Mouse (Mus musculus) kidney, embryonic 14.5 days (tissue): Measurements from ENCODE around the gene Cdh13. TPM values are rescaled to one million over a fixed set of nuclear protein-coding genes. Genes with fewer than 3 reads are reported as not detected.

Experiments
- ATAC-seq: fragments of 200-750 bp; cut with Nextera tagmentation; 2 replicates; pipeline ENCODE4 v1.8.0; 2017; ENCODE audit warnings: moderate number of reproducible peaks, mild to moderate bottlenecking, moderate TSS enrichment, moderate library complexity; ENCODE audit not compliant: low FRiP score, low TSS enrichment
- H3K27ac ChIP-seq: fragments of 300-500 bp; sonication (generic); 2 replicates; pipeline ENCODE4 v1.5.1; 2014; ENCODE audit warnings: low read depth, mild to moderate bottlenecking, low read length, moderate library complexity, mixed read lengths
- H3K27me3 ChIP-seq: fragments of 300-500 bp; sonication (generic); 2 replicates; pipeline ENCODE4 v1.6.1; 2014; ENCODE audit warnings: mild to moderate bottlenecking, low read length; ENCODE audit not compliant: control insufficient read depth, insufficient read depth
- H3K36me3 ChIP-seq: fragments of 300-500 bp; sonication (generic); 2 replicates; pipeline ENCODE4 v1.6.1; 2014; ENCODE audit warnings: low read length, mixed read lengths; ENCODE audit not compliant: control insufficient read depth, insufficient read depth
- H3K4me1 ChIP-seq: fragments of 300-500 bp; sonication (generic); 2 replicates; pipeline ENCODE4 v1.6.1; 2014; ENCODE audit warnings: low read length, mixed read lengths; ENCODE audit not compliant: control insufficient read depth, insufficient read depth
- H3K4me2 ChIP-seq: fragments of 300-500 bp; sonication (generic); replicated peaks from 2 replicates; pipeline ENCODE4 v1.6.1; 2014; ENCODE audit warnings: low read depth, mild to moderate bottlenecking, low read length
- H3K4me3 ChIP-seq: fragments of 300-500 bp; sonication (generic); 2 replicates; pipeline ENCODE4 v1.5.1; 2014; ENCODE audit warnings: mild to moderate bottlenecking, low read length
- H3K9ac ChIP-seq: fragments of 300-500 bp; sonication (generic); 2 replicates; pipeline ENCODE4 v1.6.1; 2014; ENCODE audit warnings: low read depth, mild to moderate bottlenecking, low read length, moderate library complexity
- H3K9me3 ChIP-seq: fragments of 300-500 bp; sonication (generic); 2 replicates; pipeline ENCODE4 v1.6.1; 2016; ENCODE audit warnings: low read length; ENCODE audit not compliant: control insufficient read depth
- WGBS: fragments of 180-500 bp; shearing (Covaris S2); extraction: QIAGEN DNeasy Blood & Tissue Kit; methylation state at CpG from one replicate; pipeline ENCODE4 v1.1.7; 2014; 5-methylcytosine and 5-hydroxymethylcytosine counted together
- polyA plus RNA-seq: library from polyadenylated mRNA; unstranded; fragments of >200 nt; fragmentation: Nextera tagmentation; extraction: Ambion mirVana; gene quantifications from 2 replicates; pipeline ENCODE4 v1.2.1, GENCODE M21; 2014

Gene Cdh13
- polyA plus RNA-seq, 1 experiment from 2014 or later, result 3.1 TPM

DNA sequence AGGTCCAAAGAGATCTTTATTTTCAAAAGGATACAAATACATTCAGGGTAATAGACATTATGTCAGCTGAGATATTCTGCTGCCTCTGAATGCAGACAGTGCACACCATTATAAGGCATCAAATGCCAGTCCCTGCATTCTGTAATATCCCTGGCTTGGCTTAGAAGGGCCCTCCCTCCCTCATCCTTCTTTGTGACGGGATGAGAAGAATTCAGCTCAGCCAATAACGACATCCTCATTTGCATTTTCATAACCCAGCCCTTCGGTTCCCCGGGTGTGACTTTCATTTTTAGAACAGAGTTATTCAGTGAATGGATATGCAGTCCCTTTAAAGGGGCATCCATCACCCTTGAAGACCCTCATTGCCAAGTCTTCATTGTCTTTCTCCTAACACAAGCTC, 205.2 kb downstream of the Cdh13 start:
- H3K9ac ChIP-seq, result no peak overlapping the region
- ATAC-seq, result no peak
- no peaks in the 10 kb centered on the region for H3K4me1 ChIP-seq
- 79% methylated on average over 4 of the region's 4 CpGs for WGBS
- H3K4me2 ChIP-seq, result no peak overlapping the region
- H3K27ac ChIP-seq, result no peak overlapping the region
- no peaks in the 10 kb centered on the region for H3K9me3 ChIP-seq
- no peak overlapping the region for H3K4me3 ChIP-seq
- H3K27me3 ChIP-seq, result no peaks in the 10 kb centered on the region
- H3K36me3 ChIP-seq, result no peaks in the 10 kb centered on the region

DNA sequence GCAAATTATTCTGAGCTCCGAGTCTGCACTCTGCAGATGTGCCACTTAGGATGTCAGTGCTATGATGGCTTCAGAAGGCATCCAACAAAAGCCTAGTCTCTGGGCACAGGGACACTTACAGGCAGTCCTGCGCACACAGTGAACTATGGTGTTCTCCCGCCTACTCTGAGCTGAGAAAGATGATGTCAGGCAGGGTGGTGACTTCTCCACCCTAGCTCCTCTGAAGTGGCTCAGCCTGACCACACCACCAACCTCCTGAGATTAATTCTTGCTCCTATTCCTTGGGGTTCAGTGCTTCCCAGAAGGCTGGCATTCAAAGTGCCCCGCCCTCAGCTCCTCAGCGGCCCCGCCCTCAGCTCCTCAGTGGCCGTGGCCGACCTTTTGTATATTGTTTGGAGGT, 219.0 kb downstream of the Cdh13 start:
- H3K4me2 ChIP-seq, result no peak overlapping the region
- WGBS, result 78% methylated on average over 8 of the region's 8 CpGs
- ATAC-seq, result no peak; the same call in 1 of the 2 replicates

DNA sequence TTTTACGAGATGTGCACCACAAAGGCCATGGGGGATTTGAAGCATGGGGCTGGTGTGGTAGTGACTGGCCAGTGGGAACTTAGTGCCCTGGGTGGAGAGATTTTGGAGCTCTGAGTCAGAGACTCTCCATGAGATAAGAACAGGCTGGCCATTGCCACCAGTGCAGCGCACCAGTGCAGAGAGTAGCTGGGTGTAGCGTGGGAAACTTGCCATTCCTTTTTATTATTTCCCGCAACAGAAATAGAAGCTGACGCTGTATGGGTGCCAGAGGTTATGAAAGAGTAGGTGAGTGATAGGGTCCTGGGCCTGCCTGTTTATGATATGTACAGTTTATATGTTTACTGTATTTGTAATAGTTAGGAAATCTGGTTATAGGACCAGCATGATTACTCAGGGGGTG, 225.9 kb downstream of the Cdh13 start:
- Histone ChIP-seq H3K27me3 (no peaks in the 10 kb centered on the region), H3K9ac (no peak overlapping the region), H3K4me3 (no peak overlapping the region), H3K27ac (no peak overlapping the region), H3K36me3 (no peaks in the 10 kb centered on the region), H3K4me1 (no peaks in the 10 kb centered on the region), H3K4me2 (no peak overlapping the region), H3K9me3 (no peaks in the 10 kb centered on the region)
- ATAC-seq, result no peak
- WGBS, result 94% methylated on average over 5 of the region's 5 CpGs

More for the DNA sequence above, 219.0 kb downstream of the Cdh13 start:
- H3K9ac ChIP-seq, result no peak overlapping the region
- H3K27me3 ChIP-seq, result no peaks in the 10 kb centered on the region
- no peaks in the 10 kb centered on the region for H3K36me3 ChIP-seq
- no peak overlapping the region for H3K4me3 ChIP-seq
- H3K9me3 ChIP-seq, result no peaks in the 10 kb centered on the region
- H3K4me1 ChIP-seq, result no peaks in the 10 kb centered on the region
- H3K27ac ChIP-seq, result no peak overlapping the region

DNA sequence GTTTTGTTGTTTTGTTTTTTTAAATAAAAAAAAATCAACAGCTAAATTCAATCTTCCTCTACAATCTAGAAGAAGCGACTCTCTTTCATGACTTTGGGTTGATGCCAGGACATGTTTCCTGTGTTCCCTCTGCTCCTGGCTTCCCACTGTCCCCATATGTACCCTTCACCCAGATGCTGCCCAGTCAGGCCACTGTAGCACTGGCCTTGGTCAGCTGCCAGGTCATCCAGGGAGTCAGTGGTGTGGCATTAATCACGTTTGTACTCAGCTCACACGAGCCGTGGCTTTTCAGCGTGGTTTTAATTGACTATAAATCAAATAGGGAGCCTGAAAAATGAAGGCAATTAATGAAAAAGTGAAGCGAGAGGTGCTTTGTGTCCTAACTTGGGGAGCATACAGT, 229.7 kb downstream of the Cdh13 start:
- Histone ChIP-seq H3K36me3 (no peaks in the 10 kb centered on the region), H3K27ac (no peak overlapping the region), H3K4me3 (no peak overlapping the region), H3K4me1 (no peaks in the 10 kb centered on the region), H3K27me3 (no peaks in the 10 kb centered on the region), H3K9ac (no peak overlapping the region), H3K9me3 (no peaks in the 10 kb centered on the region), H3K4me2 (no peak overlapping the region)
- no peak for ATAC-seq
- 22% methylated on average over 6 of the region's 6 CpGs for whole genome bisulfite sequencing

DNA sequence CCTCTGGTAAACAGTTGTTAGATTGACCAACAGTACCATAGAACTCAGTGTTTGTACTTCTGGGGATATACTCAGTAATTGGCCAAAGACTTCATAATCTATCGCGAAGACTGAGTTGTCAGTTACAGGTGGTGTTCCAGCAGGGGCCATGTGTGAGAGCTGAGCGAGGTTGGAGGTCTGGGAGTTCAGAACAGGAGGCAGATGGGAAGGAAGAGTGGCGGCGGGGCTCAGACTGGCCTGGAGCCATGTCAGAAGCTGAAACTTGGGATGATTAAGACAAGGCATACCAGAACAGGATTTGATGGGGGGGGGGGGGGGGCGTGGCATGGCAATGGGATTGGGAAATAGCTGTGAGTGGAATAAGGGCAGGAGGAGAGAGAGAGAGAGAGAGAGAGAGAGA, 232.1 kb downstream of the Cdh13 start:
- ATAC-seq, result no peak
- H3K27me3 ChIP-seq, result no peaks in the 10 kb centered on the region
- H3K27ac ChIP-seq, result no peak overlapping the region
- no peaks in the 10 kb centered on the region for H3K36me3 ChIP-seq
- no peaks in the 10 kb centered on the region for H3K4me1 ChIP-seq
- H3K9me3 ChIP-seq, result no peaks in the 10 kb centered on the region
- no peak overlapping the region for H3K4me3 ChIP-seq
- no peak overlapping the region for H3K9ac ChIP-seq
- no peak overlapping the region for H3K4me2 ChIP-seq
- 92% methylated on average over 5 of the region's 6 CpGs for WGBS

DNA sequence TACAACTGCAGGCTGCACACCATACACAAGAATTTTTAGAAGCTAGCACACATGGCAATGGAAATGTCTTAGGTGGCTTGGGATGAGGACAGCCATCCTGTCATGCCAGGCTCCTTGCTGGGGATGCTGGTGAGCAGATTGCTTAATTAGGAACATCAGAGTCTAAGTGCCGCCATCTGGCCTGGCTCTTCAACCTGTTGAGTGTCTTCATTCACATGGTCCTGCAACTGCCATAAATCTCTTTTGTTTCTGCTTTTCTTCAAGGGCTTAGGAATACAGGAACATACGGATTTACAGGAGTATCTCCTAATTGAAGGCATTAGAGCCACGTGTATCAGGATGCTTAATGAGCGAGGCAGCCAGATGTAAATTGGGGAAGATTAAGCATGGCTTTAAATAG, 233.5 kb downstream of the Cdh13 start:
- no peak for ATAC-seq
- Histone ChIP-seq H3K27me3 (no peaks in the 10 kb centered on the region), H3K9me3 (no peaks in the 10 kb centered on the region), H3K27ac (no peak overlapping the region), H3K4me3 (no peak overlapping the region), H3K9ac (no peak overlapping the region), H3K4me2 (no peak overlapping the region), H3K4me1 (no peaks in the 10 kb centered on the region), H3K36me3 (no peaks in the 10 kb centered on the region)
- WGBS, result 42% methylated on average over 4 of the region's 4 CpGs

DNA sequence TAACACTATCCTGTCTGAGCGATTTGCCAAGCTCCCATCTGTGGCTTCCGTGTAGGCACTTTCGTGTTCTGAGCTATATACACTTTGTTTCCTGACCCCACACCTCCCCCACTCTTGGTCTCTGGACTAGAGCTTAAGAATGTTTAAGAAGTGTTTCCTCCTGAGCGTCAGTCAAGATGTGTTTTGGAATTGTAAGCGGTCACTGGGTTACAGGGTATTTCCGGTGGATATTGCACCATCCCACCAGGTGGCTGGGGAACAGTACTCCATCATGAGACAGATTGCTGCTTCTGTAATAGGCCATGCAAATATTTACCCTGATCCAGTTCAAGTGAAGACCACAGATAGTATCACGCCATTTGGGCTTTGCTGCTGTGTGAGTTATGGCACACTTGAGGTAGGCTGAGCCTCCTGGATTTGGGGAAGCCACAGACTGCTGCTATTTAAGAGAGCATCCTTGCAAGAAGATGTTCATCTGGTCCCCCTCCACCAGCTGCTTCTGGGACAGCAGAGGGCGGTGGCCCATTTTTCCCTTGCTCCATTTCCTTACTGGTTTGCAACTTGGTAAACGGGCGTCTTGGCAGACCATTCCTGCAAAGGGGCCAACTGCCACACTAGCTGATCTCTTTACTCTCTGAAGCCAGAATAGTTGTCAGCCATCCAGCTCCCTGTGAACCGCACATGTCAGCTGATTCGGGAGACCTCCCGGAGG, 234.7 kb downstream of the Cdh13 start:
- ATAC-seq, result no peak
- Histone ChIP-seq H3K4me1 (no peaks in the 10 kb centered on the region), H3K27ac (no peak overlapping the region), H3K4me2 (no peak overlapping the region), H3K27me3 (no peaks in the 10 kb centered on the region), H3K9ac (no peak overlapping the region), H3K36me3 (no peaks in the 10 kb centered on the region), H3K9me3 (no peaks in the 10 kb centered on the region), H3K4me3 (no peak overlapping the region)
- 56% methylated on average over 13 of the region's 13 CpGs for WGBS

DNA sequence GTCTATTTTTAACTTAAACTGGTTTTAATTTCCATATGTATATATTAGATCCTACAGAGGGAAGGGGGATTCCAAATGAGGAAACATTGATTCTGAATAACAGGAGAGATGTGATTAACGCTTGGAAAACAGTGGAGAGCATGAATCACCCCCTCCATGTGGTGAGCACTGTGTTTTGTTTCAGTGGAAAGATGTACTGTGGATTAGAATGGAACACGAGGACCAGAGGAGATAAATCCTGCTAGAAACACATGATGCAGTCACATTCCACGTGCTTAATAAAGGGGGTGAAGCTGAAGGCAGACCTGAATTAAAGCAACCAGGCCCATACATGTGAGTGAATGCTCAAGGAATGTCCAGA, 235.2 kb downstream of the Cdh13 start:
- WGBS, result 45% methylated on average over 3 of the region's 3 CpGs
- Histone ChIP-seq H3K9ac (no peak overlapping the region), H3K9me3 (no peaks in the 10 kb centered on the region), H3K36me3 (no peaks in the 10 kb centered on the region), H3K27me3 (no peaks in the 10 kb centered on the region), H3K4me1 (no peaks in the 10 kb centered on the region), H3K27ac (no peak overlapping the region), H3K4me2 (no peak overlapping the region), H3K4me3 (no peak overlapping the region)
- no peak for ATAC-seq

DNA sequence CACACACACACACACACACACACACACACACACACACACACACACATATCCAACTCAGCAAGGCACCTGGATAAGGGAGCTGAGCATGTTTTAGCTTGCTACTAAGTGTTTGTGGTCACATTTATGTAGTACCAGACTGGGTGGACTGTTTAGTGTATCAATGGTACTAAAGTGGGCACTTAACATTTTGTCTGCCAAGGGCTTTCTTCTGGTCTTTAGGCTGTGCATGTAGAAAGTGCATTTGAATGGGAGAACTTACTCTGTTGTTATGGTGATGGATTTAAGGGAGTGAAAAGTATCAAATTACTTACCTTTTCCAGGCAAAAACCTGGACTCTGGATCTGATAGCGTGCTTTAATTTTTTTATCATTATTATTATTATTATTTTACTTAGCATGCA, 240.4 kb downstream of the Cdh13 start:
- H3K9ac ChIP-seq, result no peak overlapping the region
- no peaks in the 10 kb centered on the region for H3K4me1 ChIP-seq
- ATAC-seq, result no peak
- H3K9me3 ChIP-seq, result no peaks in the 10 kb centered on the region
- H3K4me2 ChIP-seq, result no peak overlapping the region
- no peaks in the 10 kb centered on the region for H3K27me3 ChIP-seq
- 82% methylated on average over 1 of the region's 1 CpGs for WGBS
- no peaks in the 10 kb centered on the region for H3K36me3 ChIP-seq
- no peak overlapping the region for H3K27ac ChIP-seq
- no peak overlapping the region for H3K4me3 ChIP-seq
